Mouse (Mus musculus) liver, adult 2 months (tissue): ENCODE measurements around the gene P3h2.

Source experiments
- CTCF ChIP-seq: fragments of 200-500 bp; IDR thresholded peaks from 2 replicates; pipeline ENCODE4 v1.5.1; 2011; ENCODE audit warnings: low read depth, low read length, control low read depth
- POLR2A ChIP-seq: fragments of 200-500 bp; IDR thresholded peaks from 2 replicates; pipeline ENCODE4 v1.6.1; 2011; ENCODE audit warnings: low read length, control low read depth; ENCODE audit not compliant: insufficient read depth; ENCODE audit errors: extremely low read depth

DNA sequence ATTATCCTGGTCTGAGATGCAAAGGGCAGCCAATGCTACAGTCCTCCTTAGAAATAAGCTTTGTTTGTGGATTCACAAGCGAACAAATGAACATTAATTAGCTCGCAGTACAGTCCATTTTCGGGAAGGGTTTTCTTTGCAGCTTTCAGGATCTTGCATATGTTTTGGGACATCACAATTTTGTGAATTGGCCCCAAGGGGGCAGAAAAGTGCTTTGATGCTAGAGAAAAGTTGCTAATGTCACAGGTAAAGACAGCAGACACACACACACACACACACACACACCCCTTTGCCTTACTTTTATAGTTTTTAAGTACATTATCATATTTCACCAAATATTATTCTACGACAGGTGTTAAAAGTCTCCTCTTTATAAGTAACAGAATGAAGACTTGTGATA, 82.2 kb downstream of the P3h2 start:
- TF ChIP-seq POLR2A (no peak), CTCF (peak; percentile 25; the same call in 1 of the 2 replicates)
